Mouse (Mus musculus): Measurements from ENCODE around the gene Gm20425.
"Not testable (repeated sequence)": the region's sequence is repeated elsewhere in the genome, so short reads cannot be mapped to it uniquely, and the experiment has no call there.

The Gm20425 gene

DNA sequence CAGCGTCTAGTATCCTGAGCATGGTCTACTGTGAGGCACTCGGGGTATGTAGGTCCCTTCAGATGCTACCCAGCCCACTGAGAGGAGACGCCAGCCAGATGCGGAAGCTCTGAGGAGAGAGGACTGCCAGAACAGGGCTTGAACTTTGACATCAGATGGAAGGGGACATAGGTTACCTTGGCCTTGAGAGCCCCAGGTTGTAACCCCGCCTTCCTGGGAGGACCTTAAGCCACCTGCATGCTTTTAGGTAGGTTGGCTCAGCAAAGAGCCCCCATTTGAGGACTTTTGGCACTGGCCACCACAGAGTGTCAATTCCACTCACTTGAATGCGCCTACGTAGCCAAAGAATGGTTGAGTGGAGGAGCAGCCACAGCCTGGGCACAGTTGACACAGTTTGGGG lies 5.4 kb downstream of the Gm20425 start:
- no peak for DNase-seq (ENCODE audit: low spot score)

GRCm38 (mm10) chr9:103214281-103214680 lies 15.8 kb downstream of the Gm20425 start:
- peak; percentile 61 for DNase-seq (ENCODE audit: low spot score)

DNA sequence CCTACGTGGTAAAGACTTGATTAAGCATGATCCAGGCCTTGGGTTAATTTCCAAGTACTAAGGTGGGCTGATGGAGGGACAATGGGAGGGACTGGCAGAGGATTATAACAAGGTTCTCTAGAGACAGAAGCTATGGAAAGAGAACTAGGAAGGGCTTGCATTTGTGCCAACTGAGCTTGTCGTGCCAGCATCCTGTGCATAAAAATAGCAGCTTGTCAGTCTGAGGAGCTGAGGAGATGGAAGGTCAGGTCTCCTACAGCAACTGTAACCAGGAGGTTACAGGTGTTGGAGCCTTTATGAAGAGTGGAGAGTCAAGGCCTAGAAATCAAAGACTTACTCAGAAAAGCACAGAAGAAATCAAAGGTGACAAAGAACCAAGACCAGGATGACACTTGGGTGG lies 16.5 kb downstream of the Gm20425 start:
- DNase-seq (ENCODE audit: low spot score) = no peak

GRCm38 (mm10) chr9:103212654-103213420 lies 17.3 kb downstream of the Gm20425 start:
- DNase-seq (ENCODE audit: low spot score) = no peak

DNA sequence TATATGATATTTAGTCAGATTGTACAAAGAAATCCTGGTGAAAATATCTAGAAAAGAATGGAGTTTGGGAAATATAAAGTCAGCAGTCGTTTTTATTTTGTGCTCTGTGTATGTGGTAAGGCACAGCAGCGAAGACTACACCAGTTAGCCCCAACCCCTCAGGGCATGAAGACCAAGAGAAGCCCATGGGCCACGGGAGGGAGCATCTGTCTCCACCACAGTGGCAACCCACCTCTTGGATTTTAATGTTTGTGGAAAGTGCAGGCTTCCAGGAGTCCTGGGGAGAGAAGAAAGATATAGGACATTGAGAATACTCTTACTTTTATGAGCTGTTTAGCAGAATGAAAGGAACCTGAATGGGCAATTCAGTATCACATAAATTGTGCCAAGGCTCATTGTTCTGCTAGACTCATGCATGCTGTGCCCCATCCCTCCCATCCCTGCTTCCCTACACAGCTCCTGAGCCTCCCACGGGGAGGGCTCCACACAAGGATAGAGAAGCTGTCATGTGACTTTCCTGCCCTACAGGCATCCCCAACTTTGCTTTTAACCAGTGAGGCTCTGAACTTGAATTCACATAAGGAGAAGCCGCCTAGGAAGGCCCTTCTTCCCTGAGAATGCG lies 21.2 kb downstream of the Gm20425 start:
- no peak for DNase-seq (ENCODE audit: low spot score)

GRCm38 (mm10) chr9:103207846-103208245 lies 22.3 kb downstream of the Gm20425 start:
- DNase-seq (ENCODE audit: low spot score) = peak; percentile 71

GRCm38 (mm10) chr9:103205786-103206185 lies 24.3 kb downstream of the Gm20425 start:
- no peak for DNase-seq (ENCODE audit: low spot score)

DNA sequence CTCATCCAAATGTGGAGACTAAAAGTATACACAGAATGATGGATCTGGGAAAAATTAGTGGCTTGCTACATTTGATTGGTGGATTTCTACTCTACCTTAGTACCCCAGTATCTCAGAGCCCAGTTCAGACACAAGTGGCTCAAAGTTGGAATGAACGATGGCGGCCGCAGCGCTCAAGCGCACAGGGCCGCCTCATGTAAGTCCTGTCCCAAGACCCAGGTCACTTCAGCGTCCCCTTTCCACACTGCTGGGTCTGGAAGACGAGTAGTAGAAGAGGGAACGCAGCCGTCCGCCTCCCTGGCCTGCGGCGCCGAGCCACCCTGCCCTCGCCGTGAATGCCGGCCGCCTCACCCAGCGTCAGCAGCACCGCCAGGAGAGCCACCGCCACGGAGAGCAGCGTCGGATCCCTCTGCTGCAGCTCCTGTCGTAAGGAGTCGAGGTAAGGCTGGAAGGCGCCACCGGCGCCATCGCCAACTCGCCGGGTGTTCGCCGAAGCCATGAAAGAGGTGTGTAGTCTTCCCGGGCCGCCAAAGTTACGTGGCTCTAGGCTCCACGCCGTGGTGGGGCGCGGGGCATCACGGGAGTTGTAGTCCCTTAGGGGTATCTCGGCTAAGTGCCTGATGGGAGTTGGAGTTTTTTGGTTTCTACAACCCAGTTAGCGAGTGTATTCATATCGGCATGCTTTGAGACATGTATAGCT lies 28.4 kb downstream of the Gm20425 start, which contains the start of gene Srprb:
TSS of gene Srprb (minus strand) at position 577 of the 700 bp plus-strand sequence.
- peak; percentile 93 for DNase-seq (ENCODE audit: low spot score)

GRCm38 (mm10) chr9:103188416-103188815 lies 41.7 kb downstream of the Gm20425 start:
- DNase-seq (ENCODE audit: low spot score) = no peak

- DNase-seq (ENCODE audit: low spot score) = no peak
These were observed 43.4 kb downstream of the Gm20425 start for GRCm38 (mm10) chr9:103186747-103187146.

GRCm38 (mm10) chr9:103185946-103186345 lies 44.2 kb downstream of the Gm20425 start:
- no peak for DNase-seq (ENCODE audit: low spot score)

GRCm38 (mm10) chr9:103184855-103185254 lies 45.3 kb downstream of the Gm20425 start:
- no peak for DNase-seq (ENCODE audit: low spot score)

GRCm38 (mm10) chr9:103181886-103182285 lies 48.2 kb downstream of the Gm20425 start:
- DNase-seq (ENCODE audit: low spot score) = no peak

GRCm38 (mm10) chr9:103180807-103181565 lies 49.1 kb downstream of the Gm20425 start:
- peak; percentile 77 for DNase-seq (ENCODE audit: low spot score)

DNA sequence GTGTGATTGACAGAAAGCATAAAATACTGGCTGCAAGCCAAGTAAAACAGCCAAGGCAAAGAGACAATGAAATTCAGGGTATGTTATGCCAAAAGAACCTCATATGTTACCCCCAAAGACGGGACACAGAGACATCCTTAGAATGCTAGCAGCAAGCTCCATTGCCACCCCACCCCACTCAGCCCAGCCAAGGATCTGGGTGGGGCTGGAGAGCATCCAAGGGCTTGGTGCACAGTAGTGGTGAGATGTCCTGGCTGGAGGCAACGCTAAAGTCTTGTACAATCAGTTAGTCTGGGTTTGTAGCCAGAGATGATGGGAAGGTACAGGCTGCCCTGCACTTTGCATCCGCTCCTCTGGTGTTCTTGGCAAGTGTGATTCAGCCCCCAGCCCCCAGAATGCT lies 49.8 kb downstream of the Gm20425 start:
- peak; percentile 67 for DNase-seq (ENCODE audit: low spot score)

- no peak for DNase-seq (ENCODE audit: low spot score)
These were observed 54.4 kb downstream of the Gm20425 start for GRCm38 (mm10) chr9:103175692-103176091.

GRCm38 (mm10) chr9:103174771-103175519 lies 55.2 kb downstream of the Gm20425 start:
- no peak for DNase-seq (ENCODE audit: low spot score)

DNA sequence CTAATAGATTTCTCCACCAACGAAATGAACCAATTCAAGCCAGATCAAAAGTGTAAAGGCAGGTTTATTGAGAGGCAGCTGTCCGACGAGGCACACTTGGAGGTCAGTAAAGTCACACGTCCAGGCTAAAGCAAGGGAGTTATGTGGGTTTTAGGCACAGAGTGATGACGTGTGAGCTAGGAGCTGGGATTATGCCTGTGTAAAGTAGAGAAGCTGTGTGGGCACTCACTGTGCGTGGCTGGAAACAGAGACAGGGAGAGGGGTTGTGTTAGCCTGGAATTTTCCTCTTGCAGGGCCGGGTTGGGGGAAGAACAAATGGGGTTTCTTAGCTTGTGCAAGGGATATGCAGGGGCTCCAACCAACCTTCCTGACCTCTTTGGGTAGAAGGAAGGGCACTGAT lies 61.3 kb downstream of the Gm20425 start:
- no peak for DNase-seq (ENCODE audit: low spot score)

- no peak for DNase-seq (ENCODE audit: low spot score)
These were observed 62.1 kb downstream of the Gm20425 start for GRCm38 (mm10) chr9:103168046-103168445.

GRCm38 (mm10) chr9:103163806-103164205 lies 66.3 kb downstream of the Gm20425 start:
- DNase-seq (ENCODE audit: low spot score) = no peak

GRCm38 (mm10) chr9:103155158-103155557 lies 74.9 kb downstream of the Gm20425 start:
- DNase-seq (ENCODE audit: low spot score) = not testable (repeated sequence)

Data from testis, postnatal 14 days (tissue).